Mouse (Mus musculus) embryonic fibroblast, embryonic 13.5 days (primary cell): ENCODE measurements around the gene Tex14.

Source experiments
- CTCF ChIP-seq: IDR thresholded peaks from 2 replicates; pipeline ENCODE4 v1.5.1; 2011; ENCODE audit warnings: mild to moderate bottlenecking, control low read depth, low read length, moderate library complexity, borderline replicate concordance; ENCODE audit not compliant: insufficient read depth
- POLR2A ChIP-seq: IDR thresholded peaks from 2 replicates; pipeline ENCODE4 v1.6.1; 2011; ENCODE audit warnings: low read depth, mild to moderate bottlenecking, control low read depth, low read length, moderate library complexity

GRCm38 (mm10) chr11:87467491-87468277, 62.8 kb downstream of the Tex14 start:
- TF ChIP-seq CTCF (no peak), POLR2A (no peak)
